In genomic region chr12:98588573-98588972, GRCm38 (mm10) we compare ENCODE assay signal across 22 mouse cellular contexts. TPM values are rescaled to one million over a fixed set of nuclear protein-coding genes. Genes with fewer than 3 reads are reported as not detected.
A peak's percentile ranks its signal among the peaks of the same experiment; 100 is the strongest.
DNase-seq lines count a peak whose midpoint lies in the region; ATAC-seq and TF ChIP-seq lines count a peak whose summit lies in the region.
"Had no signal": no experiment of that assay in that cellular context is flagged by ENCODE, and none has a peak within 500 bp of the region (broad histone marks: within the 10 kb centered on the region; RNA-seq: fewer than 3 reads in every experiment).

No protein-coding gene starts in this region.

- DNase-seq in hindbrain, postnatal 0 days (ENCODE audit: low spot score): peak; percentile 33
- peak; percentile 15 for DNase-seq in thymus, postnatal 0 days (ENCODE audit: low spot score)
- DNase-seq in thymus, postnatal 14 days: no peak
- DNase-seq in cerebellum, postnatal 25 days: no peak
- DNase-seq in adrenal gland, adult 8-10 months: no peak
- DNase-seq: cerebellum, adult 18-20 months; cerebellum, postnatal 36 days; gastrocnemius, postnatal 10 days; heart, adult 18-20 months; kidney, adult 2 months; kidney, postnatal 4 days; layer of hippocampus, adult 9-11 months; right cerebral cortex, adult 18-20 months had no signal

- no peaks in the 10 kb centered on the region for H3K36me3 ChIP-seq in hindbrain, postnatal 0 days (ENCODE audit: insufficient read depth, low read length)
- H3K36me3 ChIP-seq in hindbrain, embryonic 16.5 days (ENCODE audit: control insufficient read depth, insufficient read depth, low read length): no peaks in the 10 kb centered on the region
- no peaks in the 10 kb centered on the region for H3K36me3 ChIP-seq in myocyte (ENCODE audit: control insufficient read depth, insufficient read depth)
- H3K36me3 ChIP-seq: limb, embryonic 12.5 days had no signal

- H3K4me1 ChIP-seq in hindbrain, postnatal 0 days (ENCODE audit: insufficient read depth, low read length): no peaks in the 10 kb centered on the region
- H3K4me1 ChIP-seq in hindbrain, embryonic 16.5 days (ENCODE audit: control insufficient read depth, insufficient read depth, low read depth, low read length): no peaks in the 10 kb centered on the region
- H3K4me1 ChIP-seq: limb, embryonic 12.5 days; megakaryocyte, embryonic 14.5 days had no signal

- WGBS in hindbrain, postnatal 0 days: 70% methylated on average over 6 of the region's 6 CpGs
- WGBS in hindbrain, embryonic 16.5 days: 73% methylated on average over 6 of the region's 6 CpGs

- no peaks in the 10 kb centered on the region for H3K79me2 ChIP-seq in myocyte (ENCODE audit: control insufficient read depth, insufficient read depth)

- TF ChIP-seq POLR2A in myocyte (IDR thresholded peaks at IDR 0.05; ENCODE audit: insufficient read length, low read depth): no peak

- H3K9me3 ChIP-seq in hindbrain, postnatal 0 days (ENCODE audit: low read length): no peaks in the 10 kb centered on the region
- H3K9me3 ChIP-seq in hindbrain, embryonic 16.5 days (ENCODE audit: control insufficient read depth, low read length): peaks cover 2% of the 10 kb centered on the region; the same call in 1 of the 2 replicates

- no peak overlapping the region for H3K27ac ChIP-seq in hindbrain, postnatal 0 days
- H3K27ac ChIP-seq in hindbrain, embryonic 16.5 days (ENCODE audit: low read depth, low read length): no peak overlapping the region
- H3K27ac ChIP-seq: limb, embryonic 12.5 days; liver, embryonic 14.5 days; stomach, postnatal 0 days had no signal

- no peak overlapping the region for H3ac ChIP-seq in myocyte (ENCODE audit: control insufficient read depth, insufficient read length)

- ATAC-seq in hindbrain, postnatal 0 days: no peak
- ATAC-seq in hindbrain, embryonic 16.5 days: no peak
- ATAC-seq in common myeloid progenitor, adult 5-6 weeks (replicated peaks; ENCODE audit: low read depth, poor library complexity, severe bottlenecking): peak; percentile 39; the same call in 1 of the 2 replicates
- ATAC-seq: midbrain, embryonic 16.5 days had no signal

- TF ChIP-seq CTCF in hindbrain, postnatal 0 days (IDR thresholded peaks at IDR 0.05; ENCODE audit: low read depth): no peak

- no peak overlapping the region for H3K9ac ChIP-seq in hindbrain, postnatal 0 days (replicated peaks; ENCODE audit: low read length)
- H3K9ac ChIP-seq in hindbrain, embryonic 16.5 days (ENCODE audit: low read depth, low read length): no peak overlapping the region
- H3K9ac ChIP-seq: limb, embryonic 12.5 days; liver, embryonic 14.5 days had no signal

- H3K27me3 ChIP-seq in hindbrain, postnatal 0 days (ENCODE audit: insufficient read depth, low read length): no peaks in the 10 kb centered on the region
- no peaks in the 10 kb centered on the region for H3K27me3 ChIP-seq in hindbrain, embryonic 16.5 days (replicated peaks; ENCODE audit: control insufficient read depth, insufficient read depth, low read length)
- no peaks in the 10 kb centered on the region for H3K27me3 ChIP-seq in myocyte (ENCODE audit: control insufficient read depth, insufficient read depth, insufficient read length)
- H3K27me3 ChIP-seq: limb, embryonic 12.5 days; megakaryocyte, embryonic 14.5 days had no signal

- no peak overlapping the region for H3K4me2 ChIP-seq in hindbrain, postnatal 0 days (ENCODE audit: low read depth, low read length)
- no peak overlapping the region for H3K4me2 ChIP-seq in hindbrain, embryonic 16.5 days (ENCODE audit: low read length)
- peak overlapping the region; percentile 24 for H3K4me2 ChIP-seq in myocyte (ENCODE audit: low read depth)
- H3K4me2 ChIP-seq: limb, embryonic 12.5 days had no signal

- no peak overlapping the region for H3K4me3 ChIP-seq in hindbrain, postnatal 0 days (ENCODE audit: low read length)
- no peak overlapping the region for H3K4me3 ChIP-seq in hindbrain, embryonic 16.5 days (ENCODE audit: low read length)
- H3K4me3 ChIP-seq in myocyte: no peak overlapping the region
- H3K4me3 ChIP-seq: limb, embryonic 12.5 days; megakaryocyte, embryonic 14.5 days had no signal

TF ChIP-seq in myocyte, 11 proteins besides CTCF, POLR2A, EP300 and RAD21:
- TF ChIP-seq USF1 (IDR thresholded peaks at IDR 0.05; ENCODE audit: low read depth): no peak
- TF ChIP-seq MAX (IDR thresholded peaks at IDR 0.05; ENCODE audit: low read depth): peak; percentile 43
- TF ChIP-seq E2F4 (IDR thresholded peaks at IDR 0.05; ENCODE audit: insufficient read depth): no peak
- no peak for TF ChIP-seq REST (IDR thresholded peaks at IDR 0.05; ENCODE audit: insufficient read depth, insufficient read length)
- TF ChIP-seq TCF3 (IDR thresholded peaks at IDR 0.05; ENCODE audit: insufficient read length, low read depth): no peak

RNA-seq across cellular contexts. Expression of gene Kcnk10, which starts 10.5 kb away (rescaled TPM):
- 28.1 and 39.9 TPM in 2 replicates for total RNA-seq in hindbrain, postnatal 0 days (2014; rRNA removed)
- 31.5 and 32.2 TPM in 2 replicates for polyA plus RNA-seq in hindbrain, postnatal 0 days (2015; fragmentation: Nextera tagmentation; extraction: Ambion mirVana)
- 33.9 and 35.0 TPM in 2 replicates for polyA plus RNA-seq in hindbrain, embryonic 16.5 days (2015; fragmentation: Nextera tagmentation; extraction: Ambion mirVana)
- polyA plus RNA-seq in thymus, postnatal 0 days (2015; fragmentation: Nextera tagmentation; extraction: Ambion mirVana): 0.10 and 0.18 TPM in 2 replicates
- total RNA-seq in common myeloid progenitor, adult 5-6 weeks (2017): not detected in 2 replicates
- polyA plus RNA-seq in myocyte (2012; fragmentation: generic; extraction: Trizol): not detected
- under 1 TPM in 1 of 4 experiments, not detected in 3; 0.10 TPM for total RNA-seq in adrenal gland, adult 8-10 months (2022)
- total RNA-seq: hematopoietic stem cell, adult 5-6 weeks had no signal
- polyA plus RNA-seq: liver, embryonic 14.5 days had no signal

RNA-seq across cellular contexts. Expression of gene Spata7, which starts 39.4 kb away (rescaled TPM):
- 28.7 and 34.0 TPM in 2 replicates for total RNA-seq in hindbrain, postnatal 0 days (2014; rRNA removed)
- 35.0 and 37.7 TPM in 2 replicates for polyA plus RNA-seq in hindbrain, postnatal 0 days (2015; fragmentation: Nextera tagmentation; extraction: Ambion mirVana)
- 30.9 and 35.9 TPM in 2 replicates for polyA plus RNA-seq in hindbrain, embryonic 16.5 days (2015; fragmentation: Nextera tagmentation; extraction: Ambion mirVana)
- polyA plus RNA-seq in thymus, postnatal 0 days (2015; fragmentation: Nextera tagmentation; extraction: Ambion mirVana): 4.7 and 5.6 TPM in 2 replicates
- 7.2 and 12.0 TPM in 2 replicates for total RNA-seq in common myeloid progenitor, adult 5-6 weeks (2017)
- 3.8 TPM for polyA plus RNA-seq in myocyte (2012; fragmentation: generic; extraction: Trizol)
- total RNA-seq in adrenal gland, adult 8-10 months (2022): 10 to 100 TPM; 10.3 to 23.2 (median 14.0) TPM

Comparison
In these comparisons a context has a peak if more than half of its experiments do, and no peak if none do; other contexts are left out.
1. DNase-seq: peak in hindbrain, postnatal 0 days (single experiment) and thymus, postnatal 0 days (single experiment); none in thymus, postnatal 14 days (single experiment), cerebellum, postnatal 25 days (0 of 2) and adrenal gland, adult 8-10 months (single experiment).
2. RNA of gene Kcnk10, which starts 10.5 kb away (polyA plus RNA-seq): 33.9 to 35.0 TPM in hindbrain, embryonic 16.5 days and 31.5 to 32.2 TPM in hindbrain, postnatal 0 days; 0.10 to 0.18 TPM in thymus, postnatal 0 days and not detected in myocyte (single experiment); every median in the first group is over 10 times any median in the second.